Mouse (Mus musculus): ENCODE data around the gene Timm22.

Timm22 gene

GRCm38 (mm10) chr11:76429966-76430631 lies 23.3 kb downstream of the Timm22 start:
- no peak for DNase-seq (ENCODE audit: low spot score in 2 of 2)

GRCm38 (mm10) chr11:76436009-76436408 lies 29.3 kb downstream of the Timm22 start:
- DNase-seq (ENCODE audit: low spot score in 2 of 2), result no peak

- DNase-seq (ENCODE audit: low spot score in 2 of 2), result no peak
Measured at GRCm38 (mm10) chr11:76436864-76437437, 30.2 kb downstream of the Timm22 start.

- DNase-seq (ENCODE audit: low spot score in 2 of 2), result no peak
Measured at GRCm38 (mm10) chr11:76439666-76440065, 32.9 kb downstream of the Timm22 start.

- DNase-seq (ENCODE audit: low spot score in 2 of 2), result no peak
Measured at GRCm38 (mm10) chr11:76445459-76445858, 38.7 kb downstream of the Timm22 start.

- no peak for DNase-seq (ENCODE audit: low spot score in 2 of 2)
Measured at GRCm38 (mm10) chr11:76446251-76446650, 39.5 kb downstream of the Timm22 start.

GRCm38 (mm10) chr11:76449520-76450201 lies 42.9 kb downstream of the Timm22 start:
- DNase-seq (ENCODE audit: low spot score in 2 of 2), result peak; percentile 68

GRCm38 (mm10) chr11:76450202-76450561 lies 43.4 kb downstream of the Timm22 start:
- no peak for DNase-seq (ENCODE audit: low spot score in 2 of 2)

- peak in 1 of 2 experiments; percentile 57 for DNase-seq (ENCODE audit: low spot score in 2 of 2)
Measured at GRCm38 (mm10) chr11:76454492-76454891, 47.7 kb downstream of the Timm22 start.

- DNase-seq (ENCODE audit: low spot score in 2 of 2), result peak; percentile 76 to 84
Measured at GRCm38 (mm10) chr11:76456233-76456632, 49.5 kb downstream of the Timm22 start.

- DNase-seq (ENCODE audit: low spot score in 2 of 2), result no peak
Measured at GRCm38 (mm10) chr11:76456897-76457296, 50.1 kb downstream of the Timm22 start.

- DNase-seq (ENCODE audit: low spot score in 2 of 2), result no peak
Measured at GRCm38 (mm10) chr11:76458730-76459129, 52.0 kb downstream of the Timm22 start.

GRCm38 (mm10) chr11:76459489-76459888 lies 52.7 kb downstream of the Timm22 start:
- no peak for DNase-seq (ENCODE audit: low spot score in 2 of 2)

GRCm38 (mm10) chr11:76461201-76461600 lies 54.4 kb downstream of the Timm22 start:
- DNase-seq (ENCODE audit: low spot score in 2 of 2), result no peak

GRCm38 (mm10) chr11:76461696-76462095 lies 54.9 kb downstream of the Timm22 start:
- no peak for DNase-seq (ENCODE audit: low spot score in 2 of 2)

GRCm38 (mm10) chr11:76465879-76466278 lies 59.1 kb downstream of the Timm22 start:
- no peak for DNase-seq (ENCODE audit: low spot score in 2 of 2)
